Mouse (Mus musculus) WW6 (cell line): ENCODE data around the gene Poc5.
A peak's percentile ranks its signal among the peaks of the same experiment; 100 is the strongest.

Source experiments
- DNase-seq: peaks from one replicate; pipeline ENCODE4 v3.0.0-alpha.2; 2013; ENCODE audit warnings: low read depth, low spot score

Poc5 gene

GRCm38 (mm10) chr13:96431595-96432156 is 43.6 kb downstream of the Poc5 start:
- peak; percentile 39 for DNase-seq

DNA sequence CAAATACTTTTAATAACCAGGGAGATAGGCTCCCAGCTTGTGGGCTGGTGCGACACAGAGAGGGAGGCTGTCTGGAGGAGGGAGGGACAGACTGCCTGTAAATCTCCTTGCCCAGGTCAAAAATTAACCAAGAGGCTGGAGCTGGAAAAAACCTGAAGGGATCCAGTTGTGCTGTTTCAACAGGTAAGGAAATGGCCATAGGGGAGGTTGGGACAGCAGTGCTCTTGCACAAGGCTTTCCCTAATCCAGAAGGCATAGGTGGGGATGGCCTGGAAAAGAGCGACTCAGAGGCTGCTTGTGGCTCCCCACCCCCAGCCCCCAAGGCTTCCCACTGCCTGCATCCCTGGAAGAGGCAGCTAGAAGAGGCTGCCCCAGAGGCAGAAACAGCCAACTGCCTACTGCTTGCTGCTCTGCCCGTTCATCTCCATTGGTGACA is 44.3 kb downstream of the Poc5 start:
- DNase-seq, result no peak

GRCm38 (mm10) chr13:96433041-96433440 is 44.9 kb downstream of the Poc5 start:
- DNase-seq, result no peak

DNA sequence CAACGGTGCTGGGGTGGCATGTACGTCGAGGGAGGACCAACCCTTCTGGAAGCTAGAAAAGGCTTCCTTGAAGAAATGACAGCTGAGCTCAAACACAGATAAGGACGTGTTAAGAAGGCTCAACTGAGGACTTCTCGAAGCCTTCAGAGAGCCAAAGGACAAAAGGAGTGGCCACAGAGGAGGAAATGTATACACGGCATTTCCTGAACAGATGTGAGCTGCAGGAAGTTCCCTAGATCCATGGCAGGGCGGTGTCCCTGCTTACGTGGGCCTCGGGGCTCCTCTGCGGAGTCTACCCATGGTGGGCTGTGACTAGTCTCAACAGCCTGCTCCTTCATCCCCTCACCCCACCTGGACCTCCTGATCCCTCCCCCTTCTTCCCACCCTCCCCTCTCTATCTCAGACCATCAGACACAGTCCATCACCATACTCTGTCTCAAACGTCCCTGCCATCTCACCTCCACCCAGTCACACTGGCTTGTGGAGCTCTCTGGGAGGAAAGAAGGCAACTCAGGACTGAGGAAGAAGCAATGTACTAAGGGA is 45.6 kb downstream of the Poc5 start:
- DNase-seq, result no peak

DNA sequence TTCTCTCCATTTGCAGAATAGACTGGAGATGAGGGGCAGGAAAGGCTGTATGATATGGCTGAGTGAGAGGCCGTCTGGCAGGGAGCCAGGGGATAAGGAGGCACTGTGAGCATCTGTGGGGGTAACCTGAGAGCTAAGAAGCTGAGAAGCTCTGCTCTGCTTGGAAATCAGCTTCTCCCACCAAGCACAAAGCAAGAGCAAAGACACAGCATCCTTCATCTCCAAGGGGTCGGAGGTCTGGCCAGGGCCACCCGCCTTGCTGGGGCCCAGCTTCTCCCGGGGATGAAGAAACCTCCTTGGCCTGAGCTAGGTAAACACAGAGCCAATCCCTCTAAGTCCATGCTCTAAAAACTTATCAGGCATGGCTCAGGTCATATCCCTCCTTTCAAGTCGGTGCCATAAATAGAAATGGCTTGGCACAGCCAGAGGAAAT is 46.8 kb downstream of the Poc5 start:
- DNase-seq, result no peak

GRCm38 (mm10) chr13:96435793-96436192 is 47.7 kb downstream of the Poc5 start:
- no peak for DNase-seq

- no peak for DNase-seq
Measured at GRCm38 (mm10) chr13:96436921-96437320, 48.8 kb downstream of the Poc5 start.

GRCm38 (mm10) chr13:96440436-96440835 is 52.3 kb downstream of the Poc5 start:
- no peak for DNase-seq

- DNase-seq, result no peak
Measured at GRCm38 (mm10) chr13:96450205-96450856, 62.2 kb downstream of the Poc5 start.

DNA sequence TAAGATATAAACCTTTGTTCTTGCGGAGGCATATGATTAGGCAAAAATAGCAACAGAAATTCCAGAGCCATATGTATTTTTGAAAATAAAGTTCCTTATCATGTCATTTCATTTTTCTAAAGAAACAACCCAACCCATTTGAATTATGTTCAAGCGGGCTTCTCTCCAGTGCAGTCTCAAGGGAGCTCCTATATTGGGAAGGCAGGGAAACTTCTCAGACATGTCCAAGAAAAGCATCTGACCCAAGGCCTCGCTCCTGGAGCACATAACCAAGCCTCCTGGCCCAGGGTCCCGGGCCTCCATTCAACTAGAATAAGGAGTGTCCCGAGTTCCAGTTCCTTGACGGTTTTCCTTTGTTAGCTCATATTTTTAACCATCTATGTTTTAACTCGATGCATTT is 62.8 kb downstream of the Poc5 start:
- DNase-seq, result no peak

DNA sequence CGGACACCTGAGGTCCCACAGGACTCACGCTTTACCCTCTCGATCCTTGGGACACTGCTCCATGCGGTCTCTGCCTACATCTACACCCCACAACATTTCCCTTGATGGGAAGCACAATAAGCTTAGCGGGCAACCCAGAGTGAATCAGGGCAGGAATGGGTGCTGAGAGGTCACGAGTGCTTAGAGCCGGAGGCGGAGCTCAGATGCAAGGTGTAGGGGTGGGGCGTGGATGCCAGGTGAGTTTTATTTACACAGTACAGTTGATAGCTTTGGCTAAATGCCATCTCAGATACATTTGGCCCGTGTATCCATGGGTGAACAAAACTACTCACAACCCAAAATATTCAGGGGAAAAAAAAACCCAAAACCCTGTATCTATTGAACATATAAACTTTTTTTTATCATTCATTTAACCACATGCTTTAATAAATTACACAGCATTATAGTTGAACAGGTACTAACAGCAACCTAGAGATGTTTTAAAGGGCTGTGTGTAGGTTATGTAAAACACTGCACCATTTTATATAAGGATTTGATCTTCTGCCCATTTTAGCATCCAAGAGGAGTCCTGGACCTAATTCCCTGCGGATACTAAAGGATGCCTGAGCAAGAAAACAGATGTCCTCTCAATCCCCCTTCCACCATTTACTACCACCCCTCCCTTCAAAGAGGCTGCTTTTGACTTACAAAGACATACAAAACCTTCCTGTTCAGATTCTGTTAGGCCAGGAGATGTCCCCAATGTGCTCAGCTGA is 63.5 kb downstream of the Poc5 start:
- DNase-seq, result no peak

DNA sequence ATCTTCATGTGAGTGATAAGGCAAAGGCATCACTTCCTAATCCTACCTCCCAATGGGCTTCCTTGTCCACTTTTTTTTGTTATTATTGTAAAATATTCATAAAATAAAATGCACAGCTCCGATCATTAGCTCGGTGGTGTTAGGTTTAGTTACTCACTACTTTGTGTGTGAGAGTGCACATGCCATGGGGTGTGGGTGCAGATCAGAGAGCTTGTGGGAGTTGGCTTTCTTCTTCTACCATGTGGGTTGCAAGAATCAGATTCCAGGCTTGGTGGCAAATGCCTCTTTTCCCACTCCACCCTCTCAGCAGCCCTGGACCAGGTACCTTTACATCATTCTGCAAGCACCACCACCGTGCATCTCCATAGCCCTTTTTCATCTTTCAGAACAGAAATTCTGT is 64.5 kb downstream of the Poc5 start:
- no peak for DNase-seq

DNA sequence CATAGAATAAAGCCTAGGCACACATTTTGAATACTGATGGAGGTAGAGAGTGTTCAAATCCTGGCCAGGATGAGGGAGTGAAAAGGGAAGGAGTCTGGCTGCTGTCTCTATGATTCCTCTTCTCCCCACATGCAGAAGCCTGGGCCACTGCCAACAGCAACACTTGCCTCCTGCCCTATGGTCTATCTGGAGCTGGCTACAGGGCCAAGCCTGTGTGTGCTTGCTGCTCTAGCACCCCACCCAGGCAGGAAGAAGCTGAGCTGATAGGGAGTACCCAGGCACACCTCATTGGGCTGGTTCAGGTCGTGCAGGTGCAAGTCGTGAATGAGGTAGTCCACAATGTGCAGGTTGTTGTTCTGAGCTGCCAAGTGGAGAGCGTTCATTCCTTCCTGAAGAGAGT is 66.2 kb downstream of the Poc5 start:
- DNase-seq, result no peak

DNA sequence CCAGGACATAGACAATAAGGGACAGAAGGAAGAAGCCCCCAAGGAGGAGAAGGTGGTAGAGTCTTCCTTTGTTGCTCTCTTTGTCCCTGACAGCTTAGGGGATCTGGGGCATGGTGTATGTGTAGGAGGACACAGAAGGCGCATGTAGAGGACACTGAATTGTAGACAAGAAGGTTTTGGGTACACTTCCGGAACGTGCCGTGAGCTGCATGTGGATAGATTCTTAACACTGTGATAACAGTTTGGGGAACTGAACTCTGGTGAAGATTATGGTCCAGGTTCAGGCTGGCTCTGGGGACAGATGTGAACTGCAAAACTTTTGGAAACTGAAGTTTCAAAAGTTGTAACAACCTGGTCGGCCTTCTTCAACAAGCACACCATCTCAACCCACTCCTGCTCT is 69.5 kb downstream of the Poc5 start:
- no peak for DNase-seq

- no peak for DNase-seq
Measured at GRCm38 (mm10) chr13:96458018-96458417, 69.9 kb downstream of the Poc5 start.

DNA sequence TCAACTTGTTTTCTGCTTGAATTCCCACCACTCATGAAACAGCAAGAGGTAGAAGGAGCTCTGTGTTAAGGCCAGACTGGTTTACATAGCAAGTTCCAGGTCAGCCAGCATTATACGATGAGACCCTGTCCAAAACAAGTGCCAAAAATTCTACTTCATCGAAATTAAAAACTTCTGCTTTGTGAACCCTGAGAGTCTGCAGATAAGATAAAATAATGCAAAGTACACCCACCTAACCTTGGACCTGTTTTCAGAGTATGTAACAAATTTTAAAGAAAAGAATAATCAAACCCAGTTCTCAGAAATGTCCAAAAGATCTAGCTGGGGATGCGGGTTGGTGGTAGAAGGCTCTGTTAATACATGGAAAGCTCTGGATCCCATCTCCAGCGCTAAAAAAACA is 70.5 kb downstream of the Poc5 start:
- DNase-seq, result no peak

- DNase-seq, result no peak
Measured at GRCm38 (mm10) chr13:96462644-96463043, 74.5 kb downstream of the Poc5 start.

GRCm38 (mm10) chr13:96465315-96465714 is 77.2 kb downstream of the Poc5 start:
- peak; percentile 14 for DNase-seq
